Mouse (Mus musculus) neural tube, postnatal 0 days (tissue): ENCODE measurements around the gene Gm20518. TPM values are rescaled to one million over a fixed set of nuclear protein-coding genes. Genes with fewer than 3 reads are reported as not detected.

Experiments
- polyA plus RNA-seq: library from polyadenylated mRNA; unstranded; fragments of >200 nt; fragmentation: Nextera tagmentation; extraction: Ambion mirVana; gene quantifications from 2 replicates; pipeline ENCODE4 v1.2.1, GENCODE M21; 2015

Gene Gm20518
- polyA plus RNA-seq: 0.19 and 0.38 TPM in 2 replicates

DNA sequence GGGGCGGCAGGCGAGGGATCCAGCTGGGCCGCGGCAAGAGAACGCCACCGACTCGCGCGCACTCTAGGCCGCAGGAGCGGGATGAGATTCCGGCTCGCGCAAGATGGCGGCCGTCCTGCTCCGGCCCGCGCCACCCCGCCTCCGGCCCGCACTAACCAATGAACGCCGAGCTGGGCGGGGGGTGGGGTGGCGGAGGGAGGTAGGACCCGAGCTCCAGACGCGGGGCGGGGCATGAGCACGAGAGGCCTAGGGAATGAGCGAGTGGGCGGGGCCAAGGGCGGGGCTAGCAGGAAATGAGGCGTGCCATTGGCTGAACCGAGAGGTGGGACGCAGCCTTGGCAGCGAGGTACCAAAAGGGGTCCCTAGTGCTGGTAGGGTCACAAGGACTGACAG lies at the start of gene Gm20518:
Gene Gm20518, minus strand, starts transcription at position 105 of the 393 bp plus-strand sequence.

DNA sequence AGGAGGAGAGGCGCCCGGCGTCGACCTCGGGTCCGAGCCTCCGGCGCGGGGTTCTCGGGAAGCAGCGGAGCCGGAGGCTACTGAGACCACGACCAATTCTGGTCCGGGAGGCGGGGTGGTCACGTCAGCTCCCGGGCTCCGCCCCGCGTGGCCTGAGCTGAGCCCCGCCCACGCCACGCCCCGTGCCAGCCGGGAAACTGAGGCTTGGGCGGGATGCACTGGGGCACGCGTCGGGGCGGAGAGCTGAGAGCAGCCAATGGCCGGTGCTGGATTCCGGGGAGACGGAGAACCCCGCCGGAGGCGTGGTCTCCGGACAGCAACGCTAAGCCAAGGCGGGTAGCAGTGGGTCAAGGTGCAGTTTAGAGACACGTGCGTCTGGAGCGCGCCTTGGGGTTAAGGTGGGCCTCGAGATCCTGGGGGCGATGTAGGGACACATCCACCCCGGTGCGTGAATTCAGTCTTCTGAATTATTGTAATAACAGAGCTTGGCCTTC lies 36.7 kb upstream of the Gm20518 start, which contains the start of gene Slc25a1:
Gene Slc25a1, minus strand, starts transcription at position 133 of the 494 bp plus-strand sequence.

DNA sequence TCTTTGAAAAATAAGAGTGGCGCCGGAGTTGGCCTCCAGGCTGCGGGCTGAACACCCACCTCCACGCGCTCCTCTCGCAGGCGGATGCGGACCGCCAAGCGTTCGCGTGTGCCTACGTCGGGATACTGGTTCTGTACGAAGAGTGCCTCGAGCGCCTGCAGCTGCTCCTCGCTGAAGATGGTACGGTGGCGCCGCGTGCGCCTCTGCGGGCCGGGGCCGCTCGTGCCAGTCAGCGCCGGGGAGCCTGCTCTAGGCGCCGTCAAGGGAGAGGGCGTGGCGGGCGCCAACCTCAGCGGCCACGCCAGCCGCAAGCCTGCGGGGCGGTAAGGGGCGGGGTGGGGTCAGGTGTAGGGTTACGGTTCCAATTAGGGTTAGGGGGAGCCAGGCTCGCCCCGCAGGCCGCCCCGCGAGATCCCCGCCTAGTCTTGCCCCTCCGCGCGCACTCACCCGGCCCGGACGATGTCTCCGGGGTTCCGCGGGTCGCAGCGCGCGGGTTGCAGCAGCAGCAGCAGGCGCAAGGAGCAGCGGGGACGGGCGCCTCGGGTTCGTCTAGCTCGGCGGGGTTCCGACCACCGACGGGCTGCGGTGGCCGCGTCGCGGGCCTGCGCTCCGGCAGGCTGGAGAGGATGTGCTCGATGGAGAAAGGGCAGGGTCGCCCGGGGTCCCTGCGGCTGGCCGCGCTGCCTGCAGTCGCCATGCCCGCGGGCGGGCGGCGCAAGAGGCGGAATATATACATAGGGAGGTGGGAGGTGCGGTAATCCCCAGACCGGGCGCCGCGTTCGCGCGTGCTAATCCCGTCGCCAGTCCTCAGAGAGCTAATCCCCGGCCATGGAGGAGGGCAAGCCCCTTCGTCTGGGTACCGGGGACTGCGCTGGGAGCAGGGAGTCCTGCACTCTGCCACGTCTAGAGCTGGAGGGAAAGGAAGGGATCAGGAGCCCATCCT lies 23.1 kb upstream of the Gm20518 start, which contains the start of gene Gsc2:
Gene Gsc2, minus strand, starts transcription at position 753 of the 943 bp plus-strand sequence.

DNA sequence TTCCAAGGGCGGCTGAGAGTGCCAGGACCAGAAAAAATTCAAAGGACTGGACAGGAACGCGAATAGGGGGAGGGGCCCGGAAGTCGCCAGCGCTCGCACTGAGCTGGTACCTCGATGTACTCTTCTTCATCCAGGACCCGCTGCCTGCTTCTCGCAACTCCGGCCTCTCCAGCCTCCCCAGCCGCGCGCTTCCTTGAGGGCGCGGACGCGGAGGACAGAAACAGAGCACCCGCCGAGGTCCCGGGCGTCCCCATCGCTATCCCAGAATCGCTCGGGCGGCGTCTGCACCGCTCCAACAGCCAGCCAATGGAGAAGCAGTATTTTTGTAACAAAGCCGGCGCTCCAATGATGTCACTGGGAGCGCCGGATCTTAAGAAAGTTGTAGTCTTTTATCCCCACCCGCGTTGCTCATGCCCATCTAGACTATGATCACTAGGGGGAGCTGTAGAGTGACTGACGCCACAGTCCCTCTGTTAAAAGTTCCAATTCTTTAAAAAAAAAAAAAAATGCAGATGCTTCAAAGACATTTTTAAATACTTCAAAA lies 19.7 kb upstream of the Gm20518 start, which contains the start of gene Ess2:
Gene Ess2, minus strand, starts transcription at position 297 of the 544 bp plus-strand sequence.

DNA sequence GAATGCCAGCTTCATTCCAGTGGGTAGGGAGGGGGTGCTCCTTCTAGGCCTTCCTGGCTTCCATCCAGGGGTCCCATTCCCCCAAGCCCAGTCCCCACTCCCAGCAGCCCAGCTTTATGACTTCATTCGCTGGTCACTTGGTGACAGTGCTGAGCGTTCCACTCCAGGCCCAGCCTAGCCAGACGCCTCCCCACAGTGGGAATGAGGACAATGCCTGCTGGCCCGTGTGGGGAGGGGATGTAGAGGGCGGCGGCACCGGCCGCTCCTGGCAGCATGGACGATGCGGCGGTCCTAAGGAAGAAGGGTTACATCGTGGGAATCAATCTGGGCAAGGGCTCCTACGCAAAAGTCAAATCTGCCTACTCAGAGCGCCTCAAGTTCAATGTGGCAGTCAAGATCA lies 7.0 kb upstream of the Gm20518 start, which contains the start of the genes Dgcr2 and Tssk2:
Gene Dgcr2, minus strand, starts transcription at position 101 of the 400 bp plus-strand sequence.
Gene Tssk2, plus strand, starts transcription at position 176 of the 400 bp plus-strand sequence.

DNA sequence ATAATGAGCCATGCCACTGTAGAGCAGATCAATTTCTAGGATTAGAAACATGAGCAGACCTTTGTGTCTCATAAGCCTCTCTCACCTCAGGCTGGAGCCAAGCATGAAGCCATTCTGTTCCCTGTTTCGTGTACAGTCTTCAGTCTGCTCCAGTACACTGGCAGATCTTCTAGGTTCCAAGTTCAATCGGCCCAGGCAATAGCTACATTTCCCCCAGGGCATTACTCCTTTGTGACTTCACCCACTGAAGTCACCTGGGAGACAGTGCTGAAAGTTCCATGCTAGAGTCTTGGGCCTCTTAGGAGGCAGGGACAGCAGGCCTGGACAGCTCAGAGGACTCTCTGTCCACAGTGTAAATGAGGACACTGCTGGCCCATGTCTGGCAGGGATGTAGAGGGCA lies 2.5 kb upstream of the Gm20518 start, which contains the start of gene Tssk1:
Gene Tssk1, plus strand, starts transcription at position 301 of the 400 bp plus-strand sequence.

DNA sequence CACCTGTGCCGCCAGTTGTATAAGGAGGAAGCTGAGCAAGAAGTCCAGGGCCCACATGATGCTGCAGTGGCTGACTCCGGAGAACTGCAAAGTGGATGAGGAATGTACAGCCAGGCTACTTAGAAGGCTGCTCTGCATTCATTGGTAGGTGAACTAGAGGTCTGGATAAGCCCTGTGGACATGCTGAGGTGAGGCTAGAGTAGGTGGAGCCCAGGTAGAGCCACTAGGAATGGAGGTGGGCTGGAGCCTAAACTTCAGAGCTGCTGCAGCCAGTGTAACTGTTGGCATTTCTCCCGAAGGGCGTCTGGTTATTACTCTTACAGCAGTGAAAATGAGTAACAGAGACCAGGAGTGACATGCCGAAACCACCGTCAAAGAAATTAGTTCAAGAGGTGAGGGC lies 53.4 kb downstream of the Gm20518 start, which contains the start of gene Car15:
Gene Car15, minus strand, starts transcription at position 314 of the 400 bp plus-strand sequence.

DNA sequence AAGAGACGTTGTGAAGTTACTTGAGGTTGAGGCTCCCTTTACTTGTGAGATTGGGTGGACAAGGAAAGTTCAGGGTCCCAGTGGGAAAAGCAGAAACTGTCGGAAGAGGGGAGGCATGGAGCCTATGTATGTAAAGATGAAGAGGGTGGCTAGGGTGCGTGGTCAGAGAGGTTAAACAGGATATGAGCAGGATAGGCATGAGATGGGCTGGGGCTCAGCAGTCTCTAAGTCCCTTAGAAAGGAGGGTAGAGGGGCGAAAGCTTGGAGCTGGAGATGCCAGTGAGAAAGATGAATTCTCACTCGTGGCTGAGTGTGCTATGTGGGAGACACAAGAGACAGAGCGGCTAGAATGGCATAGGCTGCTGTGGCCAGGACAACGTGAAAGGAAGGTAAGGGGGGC lies 58.6 kb downstream of the Gm20518 start, which contains the start of gene B830017H08Rik:
Gene B830017H08Rik, plus strand, starts transcription at position 301 of the 400 bp plus-strand sequence.

DNA sequence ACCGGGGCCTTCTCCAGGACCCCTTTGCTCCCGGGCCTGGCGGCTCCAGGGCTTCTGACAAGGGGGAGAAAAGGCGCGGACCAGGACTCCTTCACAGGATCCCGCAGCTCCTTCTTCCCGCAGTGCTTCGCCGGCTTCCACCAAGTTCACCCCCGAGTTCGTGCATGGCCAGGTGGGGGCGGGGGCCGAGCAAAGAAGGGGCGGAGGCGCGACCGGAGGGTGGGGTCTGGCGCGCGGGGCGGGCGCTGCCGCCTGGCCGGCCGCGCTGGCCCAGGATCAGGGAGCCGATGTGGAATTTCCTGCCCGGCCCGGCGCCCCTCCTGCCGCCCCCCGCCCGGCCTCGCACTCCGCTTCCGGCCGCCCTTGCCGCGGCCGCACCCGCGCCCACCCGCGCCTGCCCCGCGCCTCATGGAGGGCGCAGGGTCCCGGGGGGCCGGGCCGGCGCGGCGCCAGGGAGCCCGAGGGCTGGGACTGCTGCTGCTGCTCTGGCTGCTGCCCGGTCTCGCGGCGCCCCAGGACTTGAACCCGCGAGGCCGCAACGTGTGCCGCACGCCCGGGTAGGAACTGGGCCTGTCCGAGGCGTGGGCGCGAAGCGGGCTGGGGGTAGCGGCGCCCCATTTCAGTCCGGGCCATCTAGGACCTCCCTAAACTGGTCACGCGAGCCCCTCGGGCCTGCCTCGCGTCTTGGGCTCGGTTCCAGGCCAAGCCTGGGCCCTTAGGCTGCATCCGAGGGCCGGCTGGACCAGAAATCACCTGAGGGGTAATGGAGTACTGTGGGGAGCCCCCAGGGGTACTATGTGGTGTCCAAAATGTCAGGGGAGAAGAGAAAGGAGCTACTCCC lies 94.3 kb downstream of the Gm20518 start, which contains the start of gene Scarf2:
Gene Scarf2, plus strand, starts transcription at position 312 of the 841 bp plus-strand sequence.

Other genes with a start within 250 kb of the Gm20518 start
- 38.1 and 38.7 TPM in 2 replicates for gene Ccdc74a, start 245.2 kb downstream of the Gm20518 start, polyA plus RNA-seq
- gene Med15, start 158.8 kb downstream of the Gm20518 start, polyA plus RNA-seq: 31.0 and 35.2 TPM in 2 replicates
- 68.8 and 72.8 TPM in 2 replicates for gene Klhl22, start 132.1 kb downstream of the Gm20518 start, polyA plus RNA-seq
- 4.0 and 5.4 TPM in 2 replicates for gene Scarf2, start 94.4 kb downstream of the Gm20518 start, polyA plus RNA-seq
- gene B830017H08Rik, start 58.5 kb downstream of the Gm20518 start, polyA plus RNA-seq: 11.1 and 13.0 TPM in 2 replicates
- 0.75 and 2.2 TPM in 2 replicates for gene Car15, start 53.3 kb downstream of the Gm20518 start, polyA plus RNA-seq
- 0.04 TPM in 1 of 2 replicates, not detected in the other for gene Tssk1, start 2.6 kb upstream of the Gm20518 start, polyA plus RNA-seq
- 72.6 and 84.3 TPM in 2 replicates for gene Dgcr2, start 6.9 kb upstream of the Gm20518 start, polyA plus RNA-seq
- gene Tssk2, start 7.0 kb upstream of the Gm20518 start, polyA plus RNA-seq: not detected in 2 replicates
- gene Ess2, start 19.7 kb upstream of the Gm20518 start, polyA plus RNA-seq: 33.1 and 35.8 TPM in 2 replicates
- gene Gsc2, start 23.4 kb upstream of the Gm20518 start, polyA plus RNA-seq: 0.22 TPM in 1 of 2 replicates, not detected in the other
- 174 and 195 TPM in 2 replicates for gene Slc25a1, start 36.5 kb upstream of the Gm20518 start, polyA plus RNA-seq
- not detected in 2 replicates for gene Vpreb2, start 88.8 kb upstream of the Gm20518 start, polyA plus RNA-seq
- gene Dgcr6, start 161.2 kb upstream of the Gm20518 start, polyA plus RNA-seq: 174 and 187 TPM in 2 replicates
- 9.1 and 10.6 TPM in 2 replicates for gene Prodh, start 198.5 kb upstream of the Gm20518 start, polyA plus RNA-seq
- gene Rtn4r, start 236.0 kb upstream of the Gm20518 start, polyA plus RNA-seq: 34.3 and 37.1 TPM in 2 replicates